Mouse (Mus musculus): ENCODE results near the gene Itgae.

DNA sequence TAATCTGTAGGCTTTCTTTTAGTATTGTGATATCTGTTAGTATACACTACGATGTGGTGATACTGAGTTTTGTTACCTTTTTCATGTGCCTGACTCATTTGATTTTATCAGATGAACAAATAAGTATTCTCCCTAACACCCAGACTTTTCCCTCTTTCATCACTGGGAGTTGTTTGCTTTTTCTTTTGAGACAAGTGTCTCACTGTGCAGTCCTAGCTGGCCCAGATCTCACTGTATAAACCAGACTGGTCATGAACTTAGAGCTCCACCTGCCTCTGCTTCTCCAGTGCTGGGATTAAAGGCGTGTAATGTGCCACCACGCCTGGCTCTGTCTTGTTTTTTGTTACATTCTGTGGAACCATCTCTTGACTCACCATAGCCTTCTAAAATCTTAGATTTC lies 30.8 kb upstream of the Itgae start:
- TF ChIP-seq POLR2A (IDR thresholded peaks at IDR 0.05; ENCODE audit: insufficient read depth, low read depth, low read length) (no peak), CTCF (IDR thresholded peaks at IDR 0.05; ENCODE audit: insufficient read depth, low read depth, low read length) (no peak)
